Mouse (Mus musculus) megakaryocyte, embryonic 14.5 days (primary cell): Measurements from ENCODE around the gene Gnpda2. TPM values are rescaled to one million over a fixed set of nuclear protein-coding genes. Genes with fewer than 3 reads are reported as not detected.

Experiments used
- H3K27me3 ChIP-seq: replicated peaks from 2 replicates; pipeline ENCODE3; 2012; ENCODE audit warnings: inconsistent platforms
- H3K36me3 ChIP-seq: replicated peaks from 2 replicates; pipeline ENCODE3; 2012; ENCODE audit warnings: low read length, inconsistent platforms, mixed read lengths
- H3K4me1 ChIP-seq: 2 replicates; pipeline ENCODE4 v1.6.1; 2012; ENCODE audit warnings: inconsistent platforms
- H3K4me3 ChIP-seq: replicated peaks from 2 replicates; pipeline ENCODE3; 2012; ENCODE audit warnings: moderate library complexity, mild to moderate bottlenecking, inconsistent platforms
- H3K9me3 ChIP-seq: 2 replicates; pipeline ENCODE4 v1.6.1; 2012; ENCODE audit warnings: inconsistent platforms
- FLI1 ChIP-seq: IDR thresholded peaks from 2 replicates; pipeline ENCODE4 v1.6.1; 2012; ENCODE audit warnings: low read length, inconsistent platforms, mixed read lengths
- GATA1 ChIP-seq: IDR thresholded peaks from 3 replicates; pipeline ENCODE4 v1.6.1; 2012; ENCODE audit warnings: mixed read lengths, low read length, inconsistent platforms, borderline replicate concordance
- polyA plus RNA-seq: library from polyadenylated mRNA; stranded (reverse); fragments of >175 nt; gene quantifications from 2 replicates; pipeline ENCODE4 v1.2.3, GENCODE M21; 2012; ENCODE audit warnings: low replicate concordance; ENCODE audit not compliant: insufficient read depth

Gnpda2 gene
- 0.27 TPM in 1 of 2 replicates, not detected in the other for polyA plus RNA-seq

DNA sequence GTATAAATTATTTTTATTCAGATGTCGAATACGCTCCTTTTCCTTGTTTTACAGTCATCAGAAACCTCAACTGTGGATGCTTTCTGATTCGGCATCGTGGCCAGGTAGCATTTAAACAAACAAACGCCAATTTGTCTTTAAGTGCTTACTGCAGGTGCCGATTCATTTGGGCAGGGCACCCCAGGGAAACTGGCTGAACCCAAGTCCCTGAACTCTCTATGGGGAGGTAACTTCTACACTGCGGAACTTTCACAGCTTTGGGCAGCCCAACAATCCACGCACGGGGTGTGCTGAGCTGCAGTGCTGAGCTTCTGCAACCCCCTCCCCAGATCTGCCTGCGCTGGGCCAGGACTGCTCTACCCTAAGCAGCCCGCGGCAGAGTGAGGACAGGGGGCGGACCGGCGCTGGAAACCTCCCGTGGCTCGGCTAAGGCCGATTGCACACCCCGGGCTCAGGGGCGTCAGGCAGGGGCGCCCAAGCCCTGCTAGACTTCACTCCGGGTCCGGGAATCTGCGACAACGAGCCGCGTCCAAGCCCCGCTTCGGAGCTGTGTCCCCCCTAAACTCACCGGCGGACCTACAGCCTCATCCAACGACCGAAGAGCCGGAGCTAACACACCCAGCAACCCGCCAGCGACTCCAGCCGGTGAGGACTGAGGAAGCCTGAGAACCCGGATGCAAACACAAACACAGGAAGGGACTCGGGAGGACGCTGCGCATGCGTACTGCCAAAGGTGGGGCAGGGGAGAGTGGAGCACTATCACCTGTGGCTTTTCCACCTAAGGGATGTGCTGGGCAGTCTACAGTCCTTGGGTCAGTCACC lies at the start of gene Gnpda2:
Gene Gnpda2, minus strand, starts transcription at position 701 of the 822 bp plus-strand sequence.
- peaks cover 27% of the 10 kb centered on the region for H3K36me3 ChIP-seq
- H3K4me3 ChIP-seq: peak within 1 kb of the TSS; percentile 98
- H3K4me1 ChIP-seq: peaks cover 14% of the 10 kb centered on the region
- TF ChIP-seq GATA1 (no peak), FLI1 (no peak)
- H3K27me3 ChIP-seq: no peaks in the 10 kb centered on the region
- H3K9me3 ChIP-seq: no peaks in the 10 kb centered on the region

DNA sequence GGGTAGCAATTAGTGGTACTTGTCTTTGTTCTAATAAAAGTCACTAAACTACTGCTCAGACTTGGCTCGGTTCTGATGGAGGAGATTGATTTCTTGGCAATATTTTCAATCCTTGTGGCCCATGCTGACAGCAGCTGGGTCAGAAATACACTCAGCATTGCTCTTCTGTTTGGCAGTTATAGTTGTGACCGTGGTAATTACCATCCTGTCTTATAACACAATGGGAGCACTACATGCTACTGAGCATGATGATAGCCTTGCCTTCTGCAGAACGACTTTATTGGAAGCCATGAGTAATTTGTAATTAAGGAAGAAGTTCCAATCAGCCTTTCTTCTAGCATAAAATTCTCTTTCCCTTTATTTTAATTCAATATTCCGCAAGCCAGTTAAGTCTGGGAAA lies 42.6 kb upstream of the Gnpda2 start:
- TF ChIP-seq GATA1: no peak
- no peak for TF ChIP-seq FLI1
- H3K36me3 ChIP-seq: no peaks in the 10 kb centered on the region
- no peak overlapping the region for H3K4me3 ChIP-seq
- H3K9me3 ChIP-seq: no peaks in the 10 kb centered on the region
- no peaks in the 10 kb centered on the region for H3K27me3 ChIP-seq
- no peaks in the 10 kb centered on the region for H3K4me1 ChIP-seq

DNA sequence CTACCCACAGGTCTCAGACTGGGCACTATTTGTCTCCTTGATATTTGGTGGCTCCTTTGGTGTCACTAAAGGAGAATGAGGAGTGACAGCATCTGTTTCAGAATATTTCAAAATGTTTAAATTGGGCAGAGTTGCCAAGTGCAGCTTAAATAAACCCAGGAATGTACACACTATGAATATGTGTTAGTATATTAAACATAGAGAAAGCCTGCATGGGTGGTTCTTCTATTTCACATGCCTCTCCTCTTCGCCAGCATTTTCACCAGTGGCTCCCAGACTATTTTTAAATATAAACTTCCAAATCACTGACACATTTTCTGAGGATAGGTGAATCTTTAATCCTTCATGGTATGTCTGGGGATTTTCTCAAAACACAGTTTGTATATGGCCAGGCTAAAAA lies 28.8 kb upstream of the Gnpda2 start:
- TF ChIP-seq GATA1: no peak
- no peak for TF ChIP-seq FLI1
- no peaks in the 10 kb centered on the region for H3K4me1 ChIP-seq
- H3K36me3 ChIP-seq: no peaks in the 10 kb centered on the region
- H3K27me3 ChIP-seq: no peaks in the 10 kb centered on the region
- no peak overlapping the region for H3K4me3 ChIP-seq
- H3K9me3 ChIP-seq: no peaks in the 10 kb centered on the region

DNA sequence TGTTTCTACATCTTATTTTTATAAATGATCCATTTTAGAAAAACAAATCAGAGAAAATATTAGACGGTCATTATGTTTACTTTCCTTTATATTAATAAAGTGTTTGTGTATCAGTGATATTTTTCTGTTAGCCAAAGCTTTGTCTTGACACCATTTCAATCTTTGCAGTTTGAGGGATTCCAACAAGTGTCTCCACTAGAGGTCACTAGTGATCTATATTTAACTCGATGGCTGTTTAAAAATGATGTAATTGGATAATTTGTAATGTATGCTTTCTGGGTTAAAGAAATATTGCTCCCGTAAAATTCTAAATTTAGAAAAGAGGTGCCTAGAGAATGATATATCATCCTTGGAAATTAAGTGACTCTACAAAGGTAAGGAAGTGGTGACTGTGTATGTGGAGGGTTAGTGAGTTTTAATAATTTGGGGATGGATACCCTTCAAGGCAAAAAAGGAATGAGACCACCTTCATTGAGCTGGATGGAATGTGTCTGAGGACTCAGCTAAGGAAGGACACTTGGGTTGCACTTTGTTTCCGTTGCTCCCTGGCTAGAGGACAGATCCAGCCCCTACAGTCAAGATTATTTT lies 21.2 kb upstream of the Gnpda2 start:
- H3K27me3 ChIP-seq: no peaks in the 10 kb centered on the region
- TF ChIP-seq GATA1: no peak
- TF ChIP-seq FLI1: no peak
- no peak overlapping the region for H3K4me3 ChIP-seq
- H3K36me3 ChIP-seq: no peaks in the 10 kb centered on the region
- H3K9me3 ChIP-seq: 0 out of 2 replicates have a peak, but pooled peaks cover 4% of the 10 kb centered on the region
- peaks cover 3% of the 10 kb centered on the region; the same call in 1 of the 2 replicates for H3K4me1 ChIP-seq

DNA sequence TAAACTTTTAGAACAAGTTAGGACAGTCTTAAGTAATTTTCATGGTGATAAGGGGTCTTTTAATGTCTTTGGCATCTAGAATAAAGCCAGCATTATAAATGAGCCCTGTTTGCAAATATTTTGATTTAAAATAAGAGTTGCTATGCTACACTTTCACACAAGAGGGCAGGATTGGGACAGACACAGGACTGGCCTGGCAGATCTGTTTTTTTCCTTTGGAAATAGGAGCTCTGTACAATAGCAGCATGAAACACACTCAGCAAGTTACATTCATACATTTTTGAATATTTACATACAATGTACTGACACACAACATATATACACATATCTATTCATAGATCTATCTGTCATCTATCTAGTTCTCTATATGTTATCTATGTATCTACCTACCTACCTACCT lies 8.9 kb upstream of the Gnpda2 start:
- H3K36me3 ChIP-seq: no peaks in the 10 kb centered on the region
- H3K4me1 ChIP-seq: no peaks in the 10 kb centered on the region
- H3K4me3 ChIP-seq: no peak overlapping the region
- H3K9me3 ChIP-seq: no peaks in the 10 kb centered on the region
- TF ChIP-seq FLI1: no peak
- TF ChIP-seq GATA1: no peak
- no peaks in the 10 kb centered on the region for H3K27me3 ChIP-seq

DNA sequence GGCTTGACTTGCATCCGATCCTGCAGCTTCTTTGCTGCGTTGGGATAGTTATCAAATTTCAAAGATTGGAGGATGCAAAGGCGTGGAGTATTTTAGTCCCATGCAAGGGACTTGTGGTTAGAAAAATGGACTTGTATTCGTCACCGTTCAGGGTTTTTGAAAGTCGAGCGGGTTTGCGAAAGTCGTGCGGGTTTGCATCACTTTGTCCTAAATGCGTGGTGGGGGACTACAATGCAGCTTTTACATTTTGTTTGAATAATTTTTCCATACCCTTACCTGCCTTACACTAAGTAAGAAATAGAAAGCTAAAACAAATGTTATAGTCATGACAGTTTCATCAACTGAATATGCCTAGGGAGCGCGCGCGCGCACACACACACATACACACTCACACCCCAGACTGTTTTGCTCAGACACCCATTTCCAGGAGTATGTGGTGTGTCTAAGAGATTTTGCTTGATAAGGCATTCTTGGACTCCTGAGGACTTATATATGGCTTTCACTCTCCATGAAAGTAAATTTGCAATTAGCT lies 34.7 kb downstream of the Gnpda2 start:
- peaks cover 9% of the 10 kb centered on the region; the same call in 1 of the 2 replicates for H3K4me1 ChIP-seq
- TF ChIP-seq FLI1 (no peak), GATA1 (no peak)
- no peaks in the 10 kb centered on the region for H3K27me3 ChIP-seq
- H3K4me3 ChIP-seq: peak overlapping the region; percentile 94
- H3K36me3 ChIP-seq: peaks cover 37% of the 10 kb centered on the region
- H3K9me3 ChIP-seq: no peaks in the 10 kb centered on the region; the same call in 1 of the 2 replicates

DNA sequence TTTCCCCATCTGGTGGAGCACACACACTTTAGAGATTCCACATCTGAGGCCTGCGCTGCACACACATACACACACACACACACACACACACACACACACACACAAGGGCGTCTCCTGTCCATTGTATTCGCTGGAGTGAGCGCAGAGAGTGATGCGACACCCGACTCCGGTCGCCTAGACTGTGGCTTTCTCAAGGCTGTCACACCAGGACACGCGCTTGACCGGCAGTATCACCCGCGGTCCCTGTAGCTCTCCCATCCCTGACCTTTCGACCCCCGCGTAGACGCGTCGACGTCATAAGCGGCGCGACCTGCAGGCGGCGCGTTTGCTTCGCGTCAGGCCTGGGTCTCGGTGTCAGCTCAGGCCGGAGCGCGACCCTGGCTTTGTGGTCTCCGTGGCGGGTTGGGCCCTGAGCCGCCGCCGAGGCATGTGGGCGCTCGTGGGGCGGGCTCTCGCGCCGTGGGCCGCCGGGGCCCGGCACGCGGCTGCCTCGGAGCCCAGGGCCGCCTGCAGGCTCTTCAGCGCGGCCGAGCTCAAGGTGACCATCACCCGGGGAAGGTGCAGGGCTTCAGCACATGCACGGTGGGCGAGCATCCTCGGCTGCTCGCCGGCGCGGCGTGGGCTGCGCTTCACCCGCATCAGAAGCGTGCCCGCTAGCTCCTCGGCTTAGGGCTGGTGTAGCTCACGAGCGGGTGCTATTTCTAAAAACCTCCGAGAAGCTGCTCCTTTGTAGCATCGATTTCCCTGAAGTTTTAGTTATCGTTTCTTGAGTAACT lies 35.3 kb downstream of the Gnpda2 start, which contains the start of gene Guf1:
Gene Guf1, plus strand, starts transcription at position 296 of the 776 bp plus-strand sequence.
- Histone ChIP-seq H3K36me3 (peaks cover 32% of the 10 kb centered on the region), H3K4me3 (peak within 1 kb of the TSS; percentile 94), H3K9me3 (no peaks in the 10 kb centered on the region; the same call in 1 of the 2 replicates), H3K4me1 (peaks cover 9% of the 10 kb centered on the region; the same call in 1 of the 2 replicates), H3K27me3 (no peaks in the 10 kb centered on the region)
- TF ChIP-seq GATA1: no peak
- TF ChIP-seq FLI1: no peak

DNA sequence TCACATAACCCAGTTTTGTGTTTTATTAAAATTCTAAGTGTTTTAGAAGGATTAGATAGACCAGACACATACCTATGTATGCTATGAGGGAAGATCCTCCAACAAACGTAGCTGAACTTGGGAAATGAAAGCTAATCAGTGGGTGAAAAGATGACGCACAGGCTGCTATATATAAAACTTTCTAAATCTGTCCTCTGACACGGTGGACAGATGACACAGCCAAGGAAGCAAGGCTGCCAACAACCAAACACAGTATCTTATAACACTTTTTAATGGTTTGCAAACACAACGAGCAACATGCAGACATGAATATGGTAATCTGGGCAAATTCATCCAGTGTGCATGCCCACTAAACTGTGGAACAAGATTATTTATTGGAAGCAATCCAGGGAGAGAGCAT lies 49.7 kb downstream of the Gnpda2 start, which contains the start of gene Yipf7:
Gene Yipf7, minus strand, starts transcription at position 160 of the 400 bp plus-strand sequence.
- no peak for TF ChIP-seq GATA1
- TF ChIP-seq FLI1: no peak
- Histone ChIP-seq H3K4me1 (peaks cover 12% of the 10 kb centered on the region), H3K36me3 (no peaks in the 10 kb centered on the region), H3K4me3 (no peak within 1 kb of the TSS), H3K27me3 (no peaks in the 10 kb centered on the region), H3K9me3 (no peaks in the 10 kb centered on the region)

DNA sequence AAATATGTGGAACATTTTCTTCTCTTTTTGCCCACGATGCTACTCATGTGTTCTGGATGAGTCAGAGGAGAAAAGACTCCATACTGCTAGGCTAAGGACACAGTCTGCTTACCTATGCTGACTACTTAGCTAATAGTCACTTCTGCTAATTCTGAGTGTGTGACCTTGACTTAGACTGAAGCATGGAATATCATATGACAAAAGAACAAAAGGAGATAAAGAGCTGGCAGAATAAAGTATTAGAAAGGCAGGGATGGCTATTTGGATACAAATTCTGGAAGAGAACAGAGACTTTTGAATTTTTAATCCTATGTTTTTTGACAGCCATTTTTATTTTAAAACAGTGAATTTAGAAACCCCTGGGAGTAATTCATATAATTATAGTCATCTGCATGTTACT lies 50.5 kb downstream of the Gnpda2 start:
- TF ChIP-seq FLI1 (no peak), GATA1 (no peak)
- no peaks in the 10 kb centered on the region for H3K9me3 ChIP-seq
- H3K4me1 ChIP-seq: peaks cover 12% of the 10 kb centered on the region
- no peak overlapping the region for H3K4me3 ChIP-seq
- H3K36me3 ChIP-seq: no peaks in the 10 kb centered on the region
- H3K27me3 ChIP-seq: no peaks in the 10 kb centered on the region
